Mouse (Mus musculus) embryonic facial prominence, embryonic 15.5 days (tissue): ENCODE data around the gene Cox4i2. TPM values are rescaled to one million over a fixed set of nuclear protein-coding genes. Genes with fewer than 3 reads are reported as not detected.
A peak's percentile ranks its signal among the peaks of the same experiment; 100 is the strongest.

ENCODE experiments used
- ATAC-seq: fragments of 200-750 bp; cut with Nextera tagmentation; 2 replicates; pipeline ENCODE4 v1.8.0; 2017; ENCODE audit warnings: low read depth, moderate TSS enrichment; ENCODE audit not compliant: insufficient number of reproducible peaks, low FRiP score, low TSS enrichment
- H3K27ac ChIP-seq: fragments of 300-500 bp; sonication (generic); replicated peaks from 2 replicates; pipeline ENCODE4 v1.5.1; 2015; ENCODE audit warnings: mild to moderate bottlenecking, inconsistent platforms
- H3K27me3 ChIP-seq: fragments of 300-500 bp; sonication (generic); 2 replicates; pipeline ENCODE4 v1.6.1; 2015; ENCODE audit warnings: inconsistent platforms
- H3K36me3 ChIP-seq: fragments of 300-500 bp; sonication (generic); 2 replicates; pipeline ENCODE4 v1.6.1; 2015; ENCODE audit warnings: mild to moderate bottlenecking, inconsistent platforms
- H3K4me1 ChIP-seq: fragments of 300-500 bp; sonication (generic); 2 replicates; pipeline ENCODE4 v1.6.1; 2015; ENCODE audit warnings: inconsistent platforms
- H3K4me2 ChIP-seq: fragments of 300-500 bp; sonication (generic); replicated peaks from 2 replicates; pipeline ENCODE4 v1.6.1; 2015; ENCODE audit warnings: mild to moderate bottlenecking, inconsistent platforms
- H3K4me3 ChIP-seq: fragments of 300-500 bp; sonication (generic); replicated peaks from 2 replicates; pipeline ENCODE4 v1.5.1; 2015; ENCODE audit warnings: mild to moderate bottlenecking, inconsistent platforms
- H3K9ac ChIP-seq: fragments of 300-500 bp; sonication (generic); 2 replicates; pipeline ENCODE4 v1.6.1; 2015; ENCODE audit warnings: inconsistent platforms
- H3K9me3 ChIP-seq: fragments of 300-500 bp; sonication (generic); replicated peaks from 2 replicates; pipeline ENCODE4 v1.6.1; 2016; ENCODE audit warnings: inconsistent platforms
- whole genome bisulfite sequencing: fragments of 180-500 bp; shearing (Covaris S2); methylation state at CpG from one replicate; pipeline ENCODE4 v1.1.7; 2015; 5-methylcytosine and 5-hydroxymethylcytosine counted together
- polyA plus RNA-seq: library from polyadenylated mRNA; unstranded; fragments of >200 nt; fragmentation: Nextera tagmentation; extraction: Ambion mirVana; gene quantifications from 2 replicates; pipeline ENCODE4 v1.2.1, GENCODE M21; 2015

The Cox4i2 gene
- polyA plus RNA-seq, 1 experiment from 2014 or later = 37.7 TPM

DNA sequence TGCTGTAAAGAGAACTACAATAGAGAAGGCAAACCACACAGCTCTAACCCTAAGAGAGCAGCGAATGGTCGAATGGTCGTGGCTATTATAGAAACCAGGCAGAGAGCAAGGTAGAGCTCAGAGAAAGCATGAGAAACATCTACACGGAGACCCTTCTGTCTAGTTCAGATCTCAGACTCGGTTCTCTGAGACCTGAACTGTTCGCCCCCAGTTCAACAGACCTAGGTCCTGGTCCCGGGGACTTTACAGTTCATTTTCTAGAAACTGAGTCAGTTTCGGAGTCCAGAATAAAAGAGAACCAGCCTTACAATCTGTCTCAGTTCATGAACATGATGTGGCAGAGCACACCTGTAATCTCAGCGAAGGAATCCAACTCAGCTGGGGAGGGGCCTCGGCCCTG, 19.5 kb upstream of the Cox4i2 start:
- no peak for ATAC-seq
- H3K36me3 ChIP-seq = no peaks in the 10 kb centered on the region
- peak overlapping the region; percentile 93 for H3K27ac ChIP-seq
- H3K4me2 ChIP-seq = peak overlapping the region; percentile 80
- peaks cover 71% of the 10 kb centered on the region for H3K4me1 ChIP-seq
- no peaks in the 10 kb centered on the region for H3K9me3 ChIP-seq
- H3K4me3 ChIP-seq = peak overlapping the region; percentile 83
- H3K9ac ChIP-seq = peak overlapping the region; percentile 15; the same call in 1 of the 2 replicates
- WGBS = 11% methylated on average over 10 of the region's 10 CpGs
- no peaks in the 10 kb centered on the region for H3K27me3 ChIP-seq

DNA sequence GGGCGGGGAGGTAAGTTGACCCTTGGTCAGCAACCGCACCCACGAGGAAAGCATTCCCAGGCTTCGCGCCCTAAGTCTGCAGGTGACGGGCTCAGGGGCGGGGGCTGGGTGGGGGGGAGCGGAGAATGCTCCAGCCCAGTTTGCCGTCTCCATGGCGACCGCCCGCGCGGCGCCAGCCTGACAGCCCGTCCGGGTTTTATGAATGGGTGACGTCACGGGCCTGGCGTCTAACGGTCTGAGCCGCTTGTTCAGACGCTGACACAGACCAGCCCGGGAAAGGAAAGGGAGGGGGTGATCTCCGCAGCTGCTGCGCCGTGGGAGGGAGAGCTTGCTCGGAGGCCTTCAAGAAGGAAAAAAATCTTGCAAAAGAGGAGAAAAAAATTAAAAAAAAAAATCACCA, 19.0 kb upstream of the Cox4i2 start:
- Histone ChIP-seq H3K9ac (peak overlapping the region; percentile 24), H3K27ac (peak overlapping the region; percentile 93), H3K36me3 (no peaks in the 10 kb centered on the region), H3K27me3 (no peaks in the 10 kb centered on the region), H3K9me3 (no peaks in the 10 kb centered on the region), H3K4me3 (peak overlapping the region; percentile 83), H3K4me2 (peak overlapping the region; percentile 80), H3K4me1 (peaks cover 70% of the 10 kb centered on the region)
- under 1% methylated on average over 28 of the region's 28 CpGs for WGBS
- peak; percentile 83 for ATAC-seq

DNA sequence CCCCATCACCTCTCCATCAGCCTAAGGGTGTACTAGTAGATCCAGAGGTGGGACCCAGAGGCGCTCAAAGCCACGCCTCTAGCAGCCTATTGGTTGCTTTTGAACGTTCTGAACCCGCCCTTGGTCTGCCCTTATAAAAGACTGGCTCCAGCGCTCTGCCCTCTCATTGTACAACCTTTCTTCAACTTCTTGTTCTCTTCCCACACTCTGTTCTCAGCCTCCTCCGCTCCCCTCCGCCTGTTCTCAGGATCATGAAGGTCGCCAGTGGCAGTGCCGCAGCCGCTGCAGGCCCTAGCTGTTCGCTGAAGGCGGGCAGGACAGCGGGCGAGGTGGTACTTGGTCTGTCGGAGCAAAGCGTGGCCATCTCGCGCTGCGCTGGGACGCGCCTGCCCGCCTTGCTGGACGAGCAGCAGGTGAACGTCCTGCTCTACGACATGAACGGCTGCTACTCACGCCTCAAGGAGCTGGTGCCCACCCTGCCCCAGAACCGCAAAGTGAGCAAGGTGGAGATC, 17.8 kb upstream of the Cox4i2 start, which contains the start of gene Id1:
Gene Id1, plus strand, starts transcription at position 162 of the 512 bp plus-strand sequence.
- Histone ChIP-seq H3K4me2 (peak within 1 kb of the TSS; percentile 80), H3K9me3 (no peaks in the 10 kb centered on the region), H3K4me3 (peak within 1 kb of the TSS; percentile 83), H3K9ac (peak within 1 kb of the TSS; percentile 86), H3K36me3 (no peaks in the 10 kb centered on the region), H3K27me3 (no peaks in the 10 kb centered on the region), H3K4me1 (peaks cover 72% of the 10 kb centered on the region), H3K27ac (peak within 1 kb of the TSS; percentile 93)
- under 1% methylated on average over 28 of the region's 28 CpGs for WGBS
- ATAC-seq = peak; percentile 71

DNA sequence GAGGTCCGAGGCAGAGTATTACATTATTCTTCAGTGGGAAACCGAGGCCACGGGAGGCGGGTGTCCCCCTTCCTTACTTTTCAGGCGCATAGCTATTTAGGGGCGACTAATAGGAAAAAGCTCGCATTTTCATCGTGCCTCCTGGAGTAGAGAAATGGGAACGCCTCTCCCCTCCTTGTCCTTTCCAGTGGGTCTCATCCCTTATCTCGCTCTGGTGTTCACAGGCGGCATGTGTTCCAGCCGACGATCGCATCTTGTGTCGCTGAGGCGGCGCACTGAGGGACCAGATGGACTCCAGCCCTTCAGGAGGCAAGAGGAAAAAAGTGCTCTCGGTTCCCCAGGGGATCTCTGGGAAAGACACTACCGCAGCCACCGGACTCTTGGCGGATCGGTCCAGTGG, 17.2 kb upstream of the Cox4i2 start:
- H3K9ac ChIP-seq = peak overlapping the region; percentile 86
- peak overlapping the region; percentile 93 for H3K27ac ChIP-seq
- no peak for ATAC-seq
- no peaks in the 10 kb centered on the region for H3K36me3 ChIP-seq
- WGBS = under 1% methylated on average over 22 of the region's 22 CpGs
- H3K4me2 ChIP-seq = peak overlapping the region; percentile 80
- peak overlapping the region; percentile 83 for H3K4me3 ChIP-seq
- H3K27me3 ChIP-seq = no peaks in the 10 kb centered on the region
- H3K4me1 ChIP-seq = peaks cover 77% of the 10 kb centered on the region
- H3K9me3 ChIP-seq = no peaks in the 10 kb centered on the region

DNA sequence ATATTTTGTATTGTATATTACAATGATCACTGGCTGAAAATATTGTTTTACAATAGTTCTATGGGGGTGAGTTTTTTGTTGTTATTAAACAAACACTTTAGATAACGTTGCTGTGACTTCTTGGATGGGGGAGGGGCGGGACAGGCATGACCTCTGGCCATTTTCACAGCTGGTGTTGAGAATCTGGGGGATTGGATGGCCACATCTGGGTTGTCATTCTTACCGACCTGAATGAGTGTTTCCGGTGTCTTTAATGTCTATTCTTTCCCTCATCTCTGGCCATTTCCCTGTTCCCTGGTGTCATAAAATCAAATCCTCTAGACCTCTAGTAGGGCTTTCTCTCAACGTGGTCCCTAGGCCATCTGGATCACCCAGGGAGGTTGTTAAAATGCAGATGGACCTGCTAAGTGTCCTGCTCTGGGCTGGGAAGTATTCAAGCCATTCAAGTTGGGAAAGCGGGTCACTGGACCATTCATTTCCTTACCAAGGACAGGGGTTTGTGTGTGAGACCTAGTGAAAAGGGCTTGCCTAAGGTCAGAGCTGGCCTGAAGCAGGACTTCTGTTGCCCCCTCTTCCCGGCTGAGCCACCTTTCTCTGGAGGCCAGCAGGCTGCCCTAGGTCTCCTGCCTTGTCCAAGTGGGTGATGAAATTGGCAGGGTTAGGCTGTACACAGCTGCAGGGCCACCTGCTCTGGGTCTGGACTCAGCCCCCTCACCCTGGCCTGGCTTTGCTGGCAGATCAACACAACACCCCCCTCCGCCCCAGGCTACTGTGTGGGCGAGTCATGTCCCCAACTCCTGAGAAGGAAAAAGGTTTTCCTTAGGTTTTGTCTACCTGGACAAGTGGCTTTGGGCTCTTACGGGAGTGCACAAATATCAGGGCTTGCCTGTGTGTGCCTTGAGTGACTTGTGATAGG, 16.4 kb upstream of the Cox4i2 start:
- Histone ChIP-seq H3K27me3 (no peaks in the 10 kb centered on the region), H3K9me3 (no peaks in the 10 kb centered on the region), H3K9ac (peak overlapping the region; percentile 86), H3K36me3 (no peaks in the 10 kb centered on the region), H3K27ac (peak overlapping the region; percentile 93), H3K4me3 (peak overlapping the region; percentile 83), H3K4me2 (peak overlapping the region; percentile 80), H3K4me1 (peaks cover 79% of the 10 kb centered on the region)
- WGBS = 5% methylated on average over 10 of the region's 10 CpGs
- no peak for ATAC-seq

DNA sequence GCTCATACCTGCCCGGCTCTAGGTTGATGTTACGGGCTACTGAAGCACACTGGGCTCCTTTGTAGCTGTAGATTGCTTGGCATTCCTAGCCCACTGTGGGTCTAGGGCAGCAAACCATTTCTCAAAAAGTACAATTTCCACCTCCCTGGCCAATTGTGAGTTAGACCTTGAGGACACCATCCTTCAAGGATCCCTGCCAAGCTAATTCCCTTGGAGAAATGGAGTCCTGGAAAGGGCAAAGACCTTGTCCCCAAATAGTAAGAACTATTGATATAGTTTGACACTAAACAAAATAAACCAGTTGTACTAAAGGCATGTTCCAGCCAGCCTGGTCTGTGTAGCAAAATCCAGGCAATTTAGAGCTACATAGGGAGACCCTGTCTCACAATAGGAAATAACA, 15.6 kb upstream of the Cox4i2 start:
- Histone ChIP-seq H3K9ac (peak overlapping the region; percentile 86), H3K9me3 (no peaks in the 10 kb centered on the region), H3K4me1 (peaks cover 76% of the 10 kb centered on the region), H3K36me3 (no peaks in the 10 kb centered on the region), H3K27ac (peak overlapping the region; percentile 93), H3K4me2 (peak overlapping the region; percentile 80), H3K27me3 (no peaks in the 10 kb centered on the region), H3K4me3 (peak overlapping the region; percentile 83)
- ATAC-seq = no peak
- 18% methylated on average over 2 of the region's 2 CpGs for WGBS

DNA sequence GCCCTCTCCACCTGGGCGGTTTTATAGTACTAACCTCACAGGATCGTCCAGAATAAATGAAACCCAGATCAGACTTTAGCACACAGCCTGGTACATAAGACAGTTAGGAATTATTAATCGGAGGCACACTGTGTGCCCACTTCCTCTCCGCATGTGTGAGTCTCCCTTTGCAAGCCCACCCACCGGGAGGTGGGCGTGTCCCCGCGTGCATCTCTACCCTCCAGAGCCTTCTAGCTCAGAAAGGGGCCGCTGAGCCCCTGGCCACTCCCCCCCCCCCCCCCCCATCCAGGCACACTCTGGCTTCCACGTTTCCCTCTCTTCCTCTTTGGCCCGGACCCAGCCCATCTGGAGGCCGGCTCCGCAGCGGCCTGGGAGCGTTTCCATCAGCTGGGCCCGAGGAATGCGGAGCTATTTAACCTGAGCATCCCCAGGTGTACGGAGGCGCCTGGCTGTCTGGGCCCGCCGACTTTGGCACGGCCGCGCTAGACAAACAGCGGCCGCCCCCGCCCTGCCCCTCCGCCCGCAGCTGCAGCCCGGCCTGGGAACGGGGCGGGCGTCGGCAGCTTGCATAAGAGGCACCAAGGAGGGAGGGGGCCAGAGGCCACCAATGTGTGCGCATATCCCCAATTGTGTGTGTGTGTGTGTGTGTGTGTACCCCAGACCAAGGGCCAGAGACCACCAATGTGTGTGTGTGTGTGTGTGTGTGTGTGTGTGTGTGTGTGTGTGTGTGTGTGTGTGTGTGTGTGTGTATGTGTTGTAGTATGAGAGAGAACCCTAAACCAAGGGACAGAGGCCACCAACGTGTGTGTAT, 14.7 kb upstream of the Cox4i2 start:
- no peaks in the 10 kb centered on the region for H3K36me3 ChIP-seq
- peak overlapping the region; percentile 80 for H3K4me2 ChIP-seq
- H3K27me3 ChIP-seq = no peaks in the 10 kb centered on the region
- peak overlapping the region; percentile 93 for H3K27ac ChIP-seq
- peak overlapping the region; percentile 83 for H3K4me3 ChIP-seq
- peak; percentile 76 for ATAC-seq
- no peaks in the 10 kb centered on the region for H3K9me3 ChIP-seq
- peaks cover 68% of the 10 kb centered on the region for H3K4me1 ChIP-seq
- under 1% methylated on average over 36 of the region's 36 CpGs for WGBS
- no peak overlapping the region for H3K9ac ChIP-seq

DNA sequence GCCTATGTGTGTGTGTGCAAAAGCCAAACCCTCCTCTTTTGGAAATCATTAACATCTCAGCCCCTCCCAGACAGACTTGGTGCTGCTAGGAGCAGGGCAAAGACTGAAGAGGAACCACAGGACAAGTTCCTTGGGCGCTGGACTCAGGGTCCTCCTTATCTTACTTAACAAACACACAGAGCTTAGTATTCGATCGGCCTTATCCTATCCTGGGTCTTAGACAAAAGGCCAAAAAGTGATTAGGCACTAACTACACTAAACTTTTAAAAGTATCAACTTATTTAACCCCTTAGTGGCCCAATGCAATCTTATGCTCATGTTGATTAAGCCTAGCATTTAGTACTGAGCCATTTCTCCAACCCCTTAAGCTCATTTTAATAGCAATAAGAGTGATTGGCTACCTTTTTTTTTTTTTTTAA, 14.1 kb upstream of the Cox4i2 start:
- Histone ChIP-seq H3K9me3 (no peaks in the 10 kb centered on the region), H3K36me3 (no peaks in the 10 kb centered on the region), H3K4me1 (peaks cover 61% of the 10 kb centered on the region), H3K27ac (peak overlapping the region; percentile 93), H3K9ac (no peak overlapping the region), H3K4me3 (peak overlapping the region; percentile 83), H3K4me2 (peak overlapping the region; percentile 80), H3K27me3 (no peaks in the 10 kb centered on the region)
- peak; percentile 6; the same call in 1 of the 2 replicates for ATAC-seq
- 6% methylated on average over 3 of the region's 3 CpGs for WGBS

DNA sequence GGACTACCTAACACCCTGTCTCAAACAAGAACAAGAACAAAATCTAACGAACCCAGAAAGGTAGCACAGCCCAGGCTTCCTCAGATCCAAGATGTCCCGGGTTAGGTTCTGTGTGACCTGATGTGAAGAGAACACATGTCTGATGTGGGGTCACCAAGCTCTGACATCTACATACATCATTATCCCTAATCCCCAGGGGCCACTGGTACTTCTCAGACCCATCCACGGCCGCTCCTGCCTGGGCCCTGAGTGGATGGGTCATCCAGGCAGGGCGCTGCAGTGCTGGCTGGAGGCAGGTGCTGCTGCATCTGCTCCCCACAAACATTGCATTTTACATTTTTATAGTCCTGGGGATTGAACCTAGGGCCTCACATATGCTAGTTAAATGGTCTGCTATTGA, 13.5 kb upstream of the Cox4i2 start:
- H3K9ac ChIP-seq = no peak overlapping the region
- H3K36me3 ChIP-seq = no peaks in the 10 kb centered on the region
- H3K9me3 ChIP-seq = no peaks in the 10 kb centered on the region
- no peaks in the 10 kb centered on the region for H3K27me3 ChIP-seq
- no peak overlapping the region for H3K4me2 ChIP-seq
- H3K27ac ChIP-seq = peak overlapping the region; percentile 93
- H3K4me3 ChIP-seq = no peak overlapping the region
- no peak for ATAC-seq
- H3K4me1 ChIP-seq = peaks cover 55% of the 10 kb centered on the region
- 63% methylated on average over 5 of the region's 5 CpGs for WGBS

DNA sequence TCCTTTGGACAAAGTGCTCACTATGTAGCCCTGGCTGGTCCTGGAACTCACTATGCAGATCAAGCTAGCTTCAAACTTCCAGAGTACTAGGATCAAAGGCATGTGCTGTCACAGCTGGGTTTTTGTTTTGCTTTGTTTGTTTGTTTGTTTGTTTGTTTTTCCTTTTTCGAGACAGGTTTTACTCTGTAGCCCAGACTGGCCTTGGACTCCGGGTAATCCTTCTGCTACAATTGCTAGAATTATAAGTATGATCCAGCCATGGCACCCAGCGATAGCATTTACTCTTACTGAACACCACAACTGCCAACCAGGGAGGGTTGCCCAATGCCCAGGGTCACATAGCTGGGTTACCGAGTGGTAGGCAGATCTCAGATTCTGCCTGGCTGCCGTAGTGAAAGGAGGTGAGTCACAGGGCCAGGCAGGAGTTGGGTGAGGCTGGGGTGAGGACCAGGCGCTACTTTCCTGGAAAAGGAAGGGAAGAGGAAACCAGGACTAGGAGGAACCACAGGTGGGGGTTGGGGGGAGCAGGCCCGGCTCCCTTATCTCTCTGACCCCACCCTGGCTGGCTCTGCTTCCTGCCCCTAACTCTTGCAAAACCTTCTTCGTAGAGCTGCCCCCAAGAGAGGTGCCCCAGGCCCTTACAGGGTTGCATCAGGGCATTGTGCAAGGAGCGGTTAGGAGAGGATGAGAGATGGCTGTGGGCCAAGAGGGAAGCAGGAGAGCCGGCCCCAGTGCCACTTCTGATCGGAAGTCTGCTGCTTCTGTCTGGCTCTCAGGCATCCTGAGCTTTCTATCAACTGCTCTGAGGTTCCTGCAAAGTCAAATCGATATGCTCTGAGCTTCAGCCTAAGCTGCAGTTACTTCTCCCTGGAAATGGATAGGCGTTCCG, 12.6 kb upstream of the Cox4i2 start:
- no peak overlapping the region for H3K9ac ChIP-seq
- H3K36me3 ChIP-seq = no peaks in the 10 kb centered on the region
- peak overlapping the region; percentile 7; the same call in 1 of the 2 replicates for H3K4me3 ChIP-seq
- 24% methylated on average over 14 of the region's 14 CpGs for WGBS
- H3K4me2 ChIP-seq = peak overlapping the region; percentile 21; the same call in 1 of the 2 replicates
- peak overlapping the region; percentile 93 for H3K27ac ChIP-seq
- ATAC-seq = no peak
- no peaks in the 10 kb centered on the region for H3K9me3 ChIP-seq
- H3K4me1 ChIP-seq = peaks cover 47% of the 10 kb centered on the region
- H3K27me3 ChIP-seq = no peaks in the 10 kb centered on the region
